Mouse (Mus musculus): ENCODE measurements around the gene Rps15.

Rps15 gene

GRCm38 (mm10) chr10:80317011-80317410, 24.8 kb downstream of the Rps15 start:
- DNase-seq = no peak

GRCm38 (mm10) chr10:80320340-80320760, 28.1 kb downstream of the Rps15 start, which contains the start of gene 2310011J03Rik:
TSS of gene 2310011J03Rik (minus strand) at chr10:80320537.
- peak; percentile 93 for DNase-seq

GRCm38 (mm10) chr10:80321014-80321669, 28.9 kb downstream of the Rps15 start:
- DNase-seq = no peak

- DNase-seq = no peak
These were observed 29.7 kb downstream of the Rps15 start for GRCm38 (mm10) chr10:80321670-80322581.

- no peak for DNase-seq
These were observed 30.6 kb downstream of the Rps15 start for GRCm38 (mm10) chr10:80322811-80323211.

- DNase-seq = peak; percentile 67
These were observed 31.2 kb downstream of the Rps15 start for GRCm38 (mm10) chr10:80323261-80324119.

- no peak for DNase-seq
These were observed 32.1 kb downstream of the Rps15 start for GRCm38 (mm10) chr10:80324120-80325037.

GRCm38 (mm10) chr10:80325045-80325444, 32.8 kb downstream of the Rps15 start:
- DNase-seq = no peak

GRCm38 (mm10) chr10:80329273-80330081, 37.2 kb downstream of the Rps15 start, which contains the start of the genes Pcsk4 and Reep6:
TSS of gene Pcsk4 (minus strand) at chr10:80329498.
TSS of gene Reep6 (plus strand) at chr10:80329953.
- peak; percentile 77 for DNase-seq

- no peak for DNase-seq
These were observed 37.8 kb downstream of the Rps15 start for GRCm38 (mm10) chr10:80330084-80330483.

GRCm38 (mm10) chr10:80330888-80331287, 38.6 kb downstream of the Rps15 start:
- DNase-seq = no peak

GRCm38 (mm10) chr10:80331636-80332524, 39.6 kb downstream of the Rps15 start:
- no peak for DNase-seq

GRCm38 (mm10) chr10:80332525-80332989, 40.3 kb downstream of the Rps15 start:
- no peak for DNase-seq

GRCm38 (mm10) chr10:80336263-80336662, 44.0 kb downstream of the Rps15 start:
- no peak for DNase-seq

- DNase-seq = peak; percentile 84
These were observed 47.9 kb downstream of the Rps15 start for GRCm38 (mm10) chr10:80339941-80340750.

GRCm38 (mm10) chr10:80341026-80341425, 48.8 kb downstream of the Rps15 start:
- DNase-seq = no peak

- no peak for DNase-seq
These were observed 49.4 kb downstream of the Rps15 start for GRCm38 (mm10) chr10:80341491-80342304.

- DNase-seq = no peak
These were observed 50.1 kb downstream of the Rps15 start for GRCm38 (mm10) chr10:80342305-80342748.

Measured in thymus, postnatal 14 days (tissue).